ENCODE assay signal across 28 mouse cellular contexts in genomic region chr12:104461372-104461771, GRCm38 (mm10). TPM values are rescaled to one million over a fixed set of nuclear protein-coding genes. Genes with fewer than 3 reads are reported as not detected.
A peak's percentile ranks its signal among the peaks of the same experiment; 100 is the strongest.
DNase-seq lines count a peak whose midpoint lies in the region; ATAC-seq lines count a peak whose summit lies in the region.
"Had no signal": no experiment of that assay in that cellular context is flagged by ENCODE, and none has a peak within 500 bp of the region (broad histone marks: within the 10 kb centered on the region; RNA-seq: fewer than 3 reads in every experiment).

No protein-coding gene starts in this region.

- peaks cover 7% of the 10 kb centered on the region; the same call in 1 of the 2 replicates for H3K27me3 ChIP-seq in kidney, embryonic 16.5 days (ENCODE audit: insufficient read depth, low read length)
- H3K27me3 ChIP-seq in embryonic facial prominence, embryonic 11.5 days (ENCODE audit: control insufficient read depth, insufficient read depth, low read length), result no peaks in the 10 kb centered on the region
- no peaks in the 10 kb centered on the region for H3K27me3 ChIP-seq in limb, embryonic 11.5 days (ENCODE audit: control insufficient read depth, insufficient read depth, low read length)
- H3K27me3 ChIP-seq: intestine, embryonic 15.5 days had no signal

- H3K36me3 ChIP-seq in kidney, embryonic 16.5 days (ENCODE audit: insufficient read depth, low read length), result no peaks in the 10 kb centered on the region
- no peaks in the 10 kb centered on the region for H3K36me3 ChIP-seq in embryonic facial prominence, embryonic 11.5 days (replicated peaks; ENCODE audit: control insufficient read depth, insufficient read depth, low read depth, low read length)
- no peaks in the 10 kb centered on the region for H3K36me3 ChIP-seq in limb, embryonic 11.5 days (ENCODE audit: control insufficient read depth, insufficient read depth, low read length)
- H3K36me3 ChIP-seq: embryonic facial prominence, embryonic 13.5 days; intestine, embryonic 15.5 days; kidney, embryonic 15.5 days; liver, embryonic 12.5 days; midbrain, embryonic 15.5 days; neural tube, embryonic 12.5 days had no signal

- H3K4me2 ChIP-seq in kidney, embryonic 16.5 days (replicated peaks; ENCODE audit: low read depth, low read length), result no peak overlapping the region
- H3K4me2 ChIP-seq in embryonic facial prominence, embryonic 11.5 days (ENCODE audit: low read depth, low read length), result no peak overlapping the region
- H3K4me2 ChIP-seq in limb, embryonic 11.5 days (ENCODE audit: low read depth, severe bottlenecking), result no peak overlapping the region
- H3K4me2 ChIP-seq: embryonic facial prominence, embryonic 13.5 days; forebrain, embryonic 13.5 days; hindbrain, embryonic 14.5 days; intestine, embryonic 15.5 days; kidney, embryonic 15.5 days; liver, embryonic 12.5 days; midbrain, embryonic 15.5 days; neural tube, embryonic 12.5 days had no signal

- H3K9ac ChIP-seq in kidney, embryonic 16.5 days (replicated peaks; ENCODE audit: low read length), result no peak overlapping the region
- H3K9ac ChIP-seq in embryonic facial prominence, embryonic 11.5 days (replicated peaks; ENCODE audit: low read length), result peak overlapping the region; percentile 32
- H3K9ac ChIP-seq in limb, embryonic 11.5 days (ENCODE audit: low read length), result peak overlapping the region; percentile 24; the same call in 1 of the 2 replicates
- H3K9ac ChIP-seq: embryonic facial prominence, embryonic 13.5 days; forebrain, embryonic 13.5 days; hindbrain, embryonic 14.5 days; intestine, embryonic 15.5 days; kidney, embryonic 15.5 days; liver, embryonic 12.5 days; midbrain, embryonic 15.5 days; neural tube, embryonic 12.5 days had no signal

- H3K4me1 ChIP-seq in kidney, embryonic 16.5 days (ENCODE audit: insufficient read depth, low read length), result no peaks in the 10 kb centered on the region
- peaks cover 3% of the 10 kb centered on the region; the same call in 1 of the 2 replicates for H3K4me1 ChIP-seq in embryonic facial prominence, embryonic 11.5 days (ENCODE audit: control insufficient read depth, insufficient read depth, low read length)
- peaks cover 9% of the 10 kb centered on the region for H3K4me1 ChIP-seq in limb, embryonic 11.5 days (ENCODE audit: control insufficient read depth, insufficient read depth, low read length)
- H3K4me1 ChIP-seq: forebrain, embryonic 13.5 days; intestine, embryonic 15.5 days; liver, embryonic 12.5 days; megakaryocyte, embryonic 14.5 days; midbrain, embryonic 15.5 days; neural tube, embryonic 12.5 days had no signal

- no peak overlapping the region for H3K27ac ChIP-seq in kidney, embryonic 16.5 days (ENCODE audit: low read length)
- H3K27ac ChIP-seq in embryonic facial prominence, embryonic 11.5 days (replicated peaks; ENCODE audit: low read depth, low read length), result no peak overlapping the region
- H3K27ac ChIP-seq in limb, embryonic 11.5 days (replicated peaks; ENCODE audit: low read depth, low read length), result no peak overlapping the region
- H3K27ac ChIP-seq: embryonic facial prominence, embryonic 13.5 days; forebrain, embryonic 13.5 days; hindbrain, embryonic 14.5 days; intestine, embryonic 15.5 days; kidney, embryonic 15.5 days; liver, embryonic 12.5 days; midbrain, embryonic 15.5 days; neural tube, embryonic 12.5 days had no signal

- H3K9me3 ChIP-seq in kidney, embryonic 16.5 days (ENCODE audit: low read length), result no peaks in the 10 kb centered on the region
- no peaks in the 10 kb centered on the region for H3K9me3 ChIP-seq in embryonic facial prominence, embryonic 11.5 days (replicated peaks; ENCODE audit: control insufficient read depth, low read length)
- no peaks in the 10 kb centered on the region for H3K9me3 ChIP-seq in limb, embryonic 11.5 days (ENCODE audit: control insufficient read depth, low read length)
- H3K9me3 ChIP-seq: embryonic facial prominence, embryonic 13.5 days; forebrain, embryonic 13.5 days; intestine, embryonic 15.5 days; kidney, embryonic 15.5 days; liver, embryonic 12.5 days; megakaryocyte, embryonic 14.5 days; midbrain, embryonic 15.5 days; neural tube, embryonic 12.5 days had no signal

- DNase-seq in kidney, adult 11 months, result no peak
- peak; percentile 58 for DNase-seq in embryonic facial prominence, embryonic 11.5 days (ENCODE audit: low spot score)
- peak; percentile 73 for DNase-seq in limb, embryonic 11.5 days (ENCODE audit: low spot score)
- no peak for DNase-seq in cerebellum, adult 11 months
- no peak for DNase-seq in frontal cortex, postnatal 14 days (ENCODE audit: low spot score in 2 of 2)
- DNase-seq: adrenal gland, adult 8-10 months; cerebellum, adult 18-20 months; cerebellum, postnatal 25 days; gastrocnemius, postnatal 25 days; heart, adult 18-20 months; left cerebral cortex, postnatal 4 days; lung, adult 18-20 months; lung, postnatal 14 days; right cerebral cortex, postnatal 14 days had no signal

- ATAC-seq in kidney, embryonic 16.5 days (ENCODE audit: low FRiP score, low TSS enrichment), result peak; percentile 46; the same call in 1 of the 2 replicates
- no peak for ATAC-seq in embryonic facial prominence, embryonic 11.5 days (replicated peaks; ENCODE audit: insufficient number of reproducible peaks, low FRiP score, low TSS enrichment, low read depth)
- ATAC-seq in limb, embryonic 11.5 days (ENCODE audit: insufficient number of reproducible peaks, low FRiP score, low TSS enrichment, low read depth), result no peak
- no peak for ATAC-seq in activated CD4-positive, CD25-positive, alpha-beta regulatory T cell, adult 4 months
- ATAC-seq: forebrain, embryonic 13.5 days; intestine, embryonic 15.5 days; liver, embryonic 12.5 days; midbrain, embryonic 15.5 days had no signal

- no peak overlapping the region for H3K4me3 ChIP-seq in kidney, embryonic 16.5 days (ENCODE audit: low read length)
- H3K4me3 ChIP-seq in embryonic facial prominence, embryonic 11.5 days (ENCODE audit: low read depth, low read length), result no peak overlapping the region
- no peak overlapping the region for H3K4me3 ChIP-seq in limb, embryonic 11.5 days (ENCODE audit: low read depth, low read length)
- H3K4me3 ChIP-seq: embryonic facial prominence, embryonic 13.5 days; forebrain, embryonic 13.5 days; intestine, embryonic 15.5 days; kidney, embryonic 15.5 days; liver, embryonic 12.5 days; megakaryocyte, embryonic 14.5 days; midbrain, embryonic 15.5 days; neural tube, embryonic 12.5 days had no signal

- WGBS in kidney, embryonic 16.5 days, result 9% methylated on average over 8 of the region's 8 CpGs
- 15% methylated on average over 8 of the region's 8 CpGs for WGBS in embryonic facial prominence, embryonic 11.5 days
- 10% methylated on average over 8 of the region's 8 CpGs for WGBS in limb, embryonic 11.5 days

RNA-seq across cellular contexts. Expression of gene Gsc, which starts 11.8 kb away (rescaled TPM):
- not detected in 2 replicates for polyA plus RNA-seq in kidney, embryonic 16.5 days (2015; fragmentation: Nextera tagmentation; extraction: Ambion mirVana)
- 30.3 and 34.6 TPM in 2 replicates for polyA plus RNA-seq in embryonic facial prominence, embryonic 11.5 days (2014; fragmentation: Nextera tagmentation; extraction: Ambion mirVana)
- 24.4 and 33.2 TPM in 2 replicates for polyA plus RNA-seq in limb, embryonic 11.5 days (2014; fragmentation: Nextera tagmentation; extraction: Ambion mirVana)
- polyA plus RNA-seq in activated CD4-positive, CD25-positive, alpha-beta regulatory T cell, adult 4 months (2017; shearing (Covaris generic)), result not detected
- polyA plus RNA-seq: C2C12; forebrain, embryonic 13.5 days; heart, embryonic 14.5 days; hindbrain, embryonic 14.5 days; kidney, embryonic 15.5 days; large intestine, adult 2 months; liver, embryonic 12.5 days had no signal

RNA-seq across cellular contexts. Expression of gene Serpina3n, which starts 54.8 kb away (rescaled TPM):
- polyA plus RNA-seq in kidney, embryonic 16.5 days (2015; fragmentation: Nextera tagmentation; extraction: Ambion mirVana), result not detected in 2 replicates
- 0.10 and 0.13 TPM in 2 replicates for polyA plus RNA-seq in embryonic facial prominence, embryonic 11.5 days (2014; fragmentation: Nextera tagmentation; extraction: Ambion mirVana)
- not detected in 2 replicates for polyA plus RNA-seq in limb, embryonic 11.5 days (2014; fragmentation: Nextera tagmentation; extraction: Ambion mirVana)
- not detected for polyA plus RNA-seq in activated CD4-positive, CD25-positive, alpha-beta regulatory T cell, adult 4 months (2017; shearing (Covaris generic))
- polyA plus RNA-seq: C2C12; embryonic facial prominence, embryonic 13.5 days; forebrain, embryonic 13.5 days; kidney, embryonic 15.5 days; liver, embryonic 12.5 days had no signal

Comparison
In these comparisons a context has a peak if more than half of its experiments do, and no peak if none do; other contexts are left out.
1. DNase-seq: peak in embryonic facial prominence, embryonic 11.5 days (single experiment) and limb, embryonic 11.5 days (single experiment); none in kidney, adult 11 months (single experiment), cerebellum, adult 11 months (single experiment) and frontal cortex, postnatal 14 days (0 of 2).
2. RNA of gene Gsc, which starts 11.8 kb away (polyA plus RNA-seq): 30.3 to 34.6 TPM in embryonic facial prominence, embryonic 11.5 days and 24.4 to 33.2 TPM in limb, embryonic 11.5 days; not detected in kidney, embryonic 16.5 days and not detected in activated CD4-positive, CD25-positive, alpha-beta regulatory T cell, adult 4 months; every median in the first group is over 10 times any median in the second.